Mouse (Mus musculus) lung, postnatal 0 days (tissue): ENCODE results near the gene A830018L16Rik. TPM values are rescaled to one million over a fixed set of nuclear protein-coding genes. Genes with fewer than 3 reads are reported as not detected.
A peak's percentile ranks its signal among the peaks of the same experiment; 100 is the strongest.
"Not testable (repeated sequence)": the region's sequence is repeated elsewhere in the genome, so short reads cannot be mapped to it uniquely, and the experiment has no call there.

Source experiments
- ATAC-seq: fragments of 200-750 bp; cut with Nextera tagmentation; 2 replicates; pipeline ENCODE4 v1.8.0; 2017; ENCODE audit warnings: moderate library complexity
- DNase-seq: peaks from one replicate; pipeline ENCODE4 v3.0.0-alpha.2; 2016; ENCODE audit warnings: low spot score
- H3K27ac ChIP-seq: fragments of 300-500 bp; sonication (generic); 2 replicates; pipeline ENCODE4 v1.5.1; 2014; ENCODE audit warnings: antibody characterized with exemption, mild to moderate bottlenecking, low read length, mixed read lengths
- H3K27me3 ChIP-seq: fragments of 300-500 bp; sonication (generic); replicated peaks from 2 replicates; pipeline ENCODE4 v1.6.1; 2014; ENCODE audit warnings: low read length, mixed read lengths; ENCODE audit not compliant: insufficient read depth
- H3K36me3 ChIP-seq: fragments of 300-500 bp; sonication (generic); 2 replicates; pipeline ENCODE4 v1.6.1; 2014; ENCODE audit warnings: low read length, mixed read lengths; ENCODE audit not compliant: insufficient read depth
- H3K4me1 ChIP-seq: fragments of 300-500 bp; sonication (generic); 2 replicates; pipeline ENCODE4 v1.6.1; 2014; ENCODE audit warnings: antibody characterized with exemption, low read depth, low read length, mixed read lengths; ENCODE audit not compliant: insufficient read depth
- H3K4me2 ChIP-seq: fragments of 300-500 bp; sonication (generic); replicated peaks from 2 replicates; pipeline ENCODE4 v1.6.1; 2014; ENCODE audit warnings: low read depth, mild to moderate bottlenecking, low read length, moderate library complexity, mixed read lengths
- H3K4me3 ChIP-seq: fragments of 300-500 bp; sonication (generic); 2 replicates; pipeline ENCODE4 v1.5.1; 2014; ENCODE audit warnings: low read depth, low read length
- H3K9ac ChIP-seq: fragments of 300-500 bp; sonication (generic); replicated peaks from 2 replicates; pipeline ENCODE4 v1.6.1; 2014; ENCODE audit warnings: low read depth, mild to moderate bottlenecking
- H3K9me3 ChIP-seq: fragments of 300-500 bp; sonication (generic); 2 replicates; pipeline ENCODE4 v1.6.1; 2016; ENCODE audit warnings: low read length, mixed read lengths
- CTCF ChIP-seq: IDR thresholded peaks from 2 replicates; pipeline ENCODE4 v1.5.1; 2016; ENCODE audit warnings: antibody characterized with exemption, mild to moderate bottlenecking
- EP300 ChIP-seq: IDR thresholded peaks from 2 replicates; pipeline ENCODE4 v1.6.1; 2016; ENCODE audit warnings: antibody characterized with exemption, mild to moderate bottlenecking, control low read depth
- WGBS: fragments of 180-500 bp; shearing (Covaris S2); extraction: QIAGEN DNeasy Blood & Tissue Kit; methylation state at CpG from one replicate; pipeline ENCODE4 v1.1.7; 2014; 5-methylcytosine and 5-hydroxymethylcytosine counted together
- polyA plus RNA-seq: library from polyadenylated mRNA; unstranded; fragments of >200 nt; fragmentation: Nextera tagmentation; extraction: Ambion mirVana; gene quantifications from 2 replicates; pipeline ENCODE4 v1.2.1, GENCODE M21; 2015

Gene A830018L16Rik
- polyA plus RNA-seq, 1 experiment from 2014 or later = 0.88 TPM

- Histone ChIP-seq H3K9me3 (no peaks in the 10 kb centered on the region), H3K4me2 (no peak overlapping the region), H3K27ac (no peak overlapping the region), H3K36me3 (no peaks in the 10 kb centered on the region), H3K4me3 (no peak overlapping the region), H3K4me1 (no peaks in the 10 kb centered on the region), H3K9ac (no peak overlapping the region), H3K27me3 (no peaks in the 10 kb centered on the region)
- no peak for TF ChIP-seq CTCF
- TF ChIP-seq EP300 = no peak
- ATAC-seq (no peak), DNase-seq (no peak)
Measured at GRCm38 (mm10) chr1:11501556-11501955, 87.7 kb downstream of the A830018L16Rik start.

GRCm38 (mm10) chr1:11549810-11550209 is 135.9 kb downstream of the A830018L16Rik start:
- not testable (repeated sequence) for H3K27me3 ChIP-seq, H3K4me1 ChIP-seq, DNase-seq, H3K27ac ChIP-seq, H3K9me3 ChIP-seq, H3K4me3 ChIP-seq, H3K36me3 ChIP-seq, H3K4me2 ChIP-seq, ATAC-seq, H3K9ac ChIP-seq
- WGBS = 76% methylated on average over 1 of the region's 1 CpGs

- Histone ChIP-seq H3K36me3 (no peaks in the 10 kb centered on the region), H3K9me3 (no peaks in the 10 kb centered on the region), H3K4me3 (no peak overlapping the region), H3K4me2 (no peak overlapping the region), H3K27me3 (no peaks in the 10 kb centered on the region), H3K4me1 (no peaks in the 10 kb centered on the region), H3K9ac (no peak overlapping the region), H3K27ac (no peak overlapping the region)
- ATAC-seq (no peak), DNase-seq (no peak)
- TF ChIP-seq EP300 = no peak
- TF ChIP-seq CTCF = peak; percentile 53
- WGBS = 11% methylated on average over 6 of the region's 6 CpGs
Measured at GRCm38 (mm10) chr1:11565309-11565708, 151.4 kb downstream of the A830018L16Rik start.

- Histone ChIP-seq H3K4me1 (no peaks in the 10 kb centered on the region), H3K27me3 (no peaks in the 10 kb centered on the region), H3K27ac (no peak overlapping the region), H3K4me3 (no peak overlapping the region), H3K9ac (no peak overlapping the region), H3K4me2 (no peak overlapping the region), H3K9me3 (no peaks in the 10 kb centered on the region), H3K36me3 (no peaks in the 10 kb centered on the region)
- no peak for TF ChIP-seq CTCF
- TF ChIP-seq EP300 = no peak
- 54% methylated on average over 2 of the region's 2 CpGs for WGBS
- ATAC-seq = no peak
- no peak for DNase-seq
Measured at GRCm38 (mm10) chr1:11566730-11567129, 152.8 kb downstream of the A830018L16Rik start.

GRCm38 (mm10) chr1:11567300-11567885 is 153.5 kb downstream of the A830018L16Rik start:
- Histone ChIP-seq H3K4me3 (no peak overlapping the region), H3K27ac (no peak overlapping the region), H3K4me1 (no peaks in the 10 kb centered on the region), H3K4me2 (no peak overlapping the region), H3K27me3 (no peaks in the 10 kb centered on the region), H3K9me3 (no peaks in the 10 kb centered on the region), H3K36me3 (no peaks in the 10 kb centered on the region), H3K9ac (no peak overlapping the region)
- DNase-seq = no peak
- ATAC-seq = no peak
- TF ChIP-seq CTCF = no peak
- no peak for TF ChIP-seq EP300

GRCm38 (mm10) chr1:11570274-11570673 is 156.4 kb downstream of the A830018L16Rik start:
- 85% methylated on average over 2 of the region's 2 CpGs for WGBS
- Histone ChIP-seq H3K4me1 (no peaks in the 10 kb centered on the region), H3K9me3 (no peaks in the 10 kb centered on the region), H3K27me3 (no peaks in the 10 kb centered on the region), H3K36me3 (no peaks in the 10 kb centered on the region), H3K4me3 (no peak overlapping the region), H3K27ac (no peak overlapping the region), H3K4me2 (no peak overlapping the region), H3K9ac (no peak overlapping the region)
- ATAC-seq (no peak), DNase-seq (no peak)
- TF ChIP-seq CTCF (no peak), EP300 (no peak)

GRCm38 (mm10) chr1:11573462-11573861 is 159.6 kb downstream of the A830018L16Rik start:
- ATAC-seq = no peak
- 67% methylated on average over 2 of the region's 2 CpGs for WGBS

More at GRCm38 (mm10) chr1:11573462-11573861, 159.6 kb downstream of the A830018L16Rik start:
- no peaks in the 10 kb centered on the region for H3K36me3 ChIP-seq
- H3K27me3 ChIP-seq = no peaks in the 10 kb centered on the region
- no peak overlapping the region for H3K4me3 ChIP-seq
- no peaks in the 10 kb centered on the region for H3K9me3 ChIP-seq
- DNase-seq = no peak
- no peak overlapping the region for H3K4me2 ChIP-seq
- H3K27ac ChIP-seq = no peak overlapping the region
- H3K9ac ChIP-seq = no peak overlapping the region
- H3K4me1 ChIP-seq = no peaks in the 10 kb centered on the region
- TF ChIP-seq CTCF (no peak), EP300 (no peak)
